Mouse (Mus musculus): Measurements from ENCODE around the gene Kmt2d.
"Not testable (repeated sequence)": the region's sequence is repeated elsewhere in the genome, so short reads cannot be mapped to it uniquely, and the experiment has no call there.

The Kmt2d gene

DNA sequence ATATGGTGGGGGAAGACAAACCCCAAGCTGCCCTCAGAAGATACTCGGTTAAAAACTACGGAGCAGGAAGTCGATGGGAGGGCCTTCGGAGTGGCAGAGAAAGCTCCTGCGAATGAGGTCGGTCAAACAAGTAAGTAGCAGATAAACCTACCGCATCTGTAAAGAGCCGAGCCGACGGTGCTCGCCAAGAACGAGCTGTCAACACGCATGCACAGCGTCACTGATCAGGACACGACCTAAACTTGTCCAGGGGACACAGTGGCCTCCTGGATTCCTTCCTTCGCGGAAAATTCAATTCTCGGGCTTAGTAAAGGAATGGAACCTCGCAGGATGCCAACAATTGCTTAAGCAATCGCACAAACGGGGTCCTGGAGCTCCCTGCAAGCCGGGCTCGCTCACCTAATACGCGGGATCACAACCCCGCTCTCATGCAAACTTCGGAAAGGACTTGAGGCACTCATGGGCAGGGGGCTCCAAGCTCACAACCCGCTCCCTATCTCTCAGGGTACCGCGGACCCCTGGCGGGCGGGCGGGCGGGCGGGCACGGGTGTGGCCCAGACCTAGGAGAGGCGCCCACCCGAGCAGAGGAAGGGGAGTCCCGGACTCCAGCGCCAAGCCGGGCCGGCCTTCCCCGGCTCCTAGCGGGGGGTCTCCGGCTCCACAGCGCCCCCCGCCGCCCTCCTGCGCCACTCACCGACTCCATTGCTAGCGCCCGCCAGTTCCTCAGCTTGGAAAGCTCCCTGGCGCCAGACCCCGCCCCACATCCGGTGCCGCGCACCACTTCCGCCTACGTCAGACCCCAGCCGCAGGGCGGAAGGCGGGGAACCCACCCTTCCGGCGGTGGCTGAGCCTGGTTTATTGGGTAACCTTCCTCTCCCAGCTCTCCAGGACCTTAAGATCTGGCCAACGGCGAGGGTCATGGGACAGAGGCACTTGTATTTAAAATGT is 40.0 kb downstream of the Kmt2d start, which contains the start of gene Prkag1:
TSS of gene Prkag1 (minus strand) at position 786 of the 948 bp plus-strand sequence.
- DNase-seq (ENCODE audit: low spot score), result peak; percentile 97

DNA sequence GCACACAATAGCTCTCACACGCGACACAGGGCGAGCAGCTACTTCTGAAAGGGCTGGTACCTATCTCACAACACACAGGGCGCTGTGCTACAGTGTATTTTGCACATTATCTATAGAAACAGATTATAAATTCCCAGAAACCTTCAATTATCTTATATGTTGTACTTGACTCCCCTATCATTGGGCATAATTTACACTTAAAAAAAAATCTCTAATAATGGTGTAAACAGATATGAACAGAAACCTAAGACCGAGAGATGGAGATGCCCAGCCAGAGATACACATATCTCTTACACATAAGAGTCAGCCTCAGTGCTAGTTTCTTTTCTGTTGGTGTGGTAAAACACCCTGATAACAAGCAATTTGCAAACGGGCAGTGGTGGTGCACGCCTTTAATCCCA is 43.4 kb downstream of the Kmt2d start:
- no peak for DNase-seq (ENCODE audit: low spot score)

GRCm38 (mm10) chr15:98823434-98823833 is 47.6 kb downstream of the Kmt2d start:
- DNase-seq (ENCODE audit: low spot score), result peak; percentile 25

DNA sequence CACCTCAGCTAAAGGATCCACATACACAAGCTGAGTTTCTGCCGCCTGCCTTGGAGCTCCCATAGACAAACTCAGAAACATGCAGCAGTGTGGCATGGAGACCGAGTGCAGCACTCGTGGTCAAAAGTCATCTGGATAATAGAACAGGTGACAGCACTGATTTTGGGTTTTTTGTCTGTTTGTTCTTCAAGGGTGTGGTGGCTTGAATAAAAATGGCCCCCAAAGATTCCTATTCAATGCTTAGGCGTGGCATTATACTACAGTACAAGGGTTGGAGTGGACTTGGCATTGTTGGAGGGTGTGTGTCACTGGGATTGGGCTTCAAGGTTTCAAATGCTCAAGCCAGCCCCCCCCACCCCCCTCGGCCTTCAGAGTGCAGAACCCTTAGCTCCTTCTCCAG is 48.9 kb downstream of the Kmt2d start:
- no peak for DNase-seq (ENCODE audit: low spot score)

DNA sequence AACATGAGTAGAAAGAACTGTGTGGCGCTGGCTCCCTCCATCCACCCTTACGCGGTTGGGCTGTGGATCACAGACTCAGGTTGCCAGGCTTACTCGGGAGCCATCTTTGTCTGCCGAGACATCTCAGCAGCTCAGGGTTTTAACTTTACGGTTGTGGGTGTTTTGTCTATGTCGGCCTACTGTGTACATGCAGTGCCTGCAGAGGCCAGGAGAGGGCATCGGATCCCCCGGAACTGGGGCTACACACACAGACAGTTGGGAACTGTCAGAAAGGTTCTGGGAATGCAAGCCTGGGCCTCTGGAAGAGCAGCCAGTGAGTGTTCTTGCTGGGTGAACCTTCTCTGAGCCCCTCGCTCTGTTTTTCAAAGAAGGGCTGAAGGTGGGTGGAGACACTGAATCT is 49.6 kb downstream of the Kmt2d start:
- no peak for DNase-seq (ENCODE audit: low spot score)

DNA sequence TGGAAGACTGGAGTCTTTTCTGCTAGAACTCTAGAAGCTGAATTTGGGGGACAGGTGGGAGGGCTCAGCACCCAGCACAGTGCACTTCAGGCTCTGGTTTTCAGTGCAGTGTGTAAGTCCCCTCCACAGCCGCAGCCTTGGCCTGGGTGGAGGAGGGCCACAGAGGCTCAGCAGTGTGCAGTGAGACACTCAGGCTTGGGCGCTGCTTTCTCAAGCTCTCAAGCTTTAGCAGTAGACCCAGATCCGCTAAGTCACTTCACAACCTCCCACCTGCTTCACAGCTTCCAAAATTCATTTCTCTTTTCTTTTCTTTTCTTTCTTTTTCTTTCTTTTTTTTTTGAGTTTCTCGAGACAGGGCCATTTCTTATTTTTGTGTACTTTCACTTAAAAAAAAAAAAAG is 50.1 kb downstream of the Kmt2d start:
- DNase-seq (ENCODE audit: low spot score), result no peak

DNA sequence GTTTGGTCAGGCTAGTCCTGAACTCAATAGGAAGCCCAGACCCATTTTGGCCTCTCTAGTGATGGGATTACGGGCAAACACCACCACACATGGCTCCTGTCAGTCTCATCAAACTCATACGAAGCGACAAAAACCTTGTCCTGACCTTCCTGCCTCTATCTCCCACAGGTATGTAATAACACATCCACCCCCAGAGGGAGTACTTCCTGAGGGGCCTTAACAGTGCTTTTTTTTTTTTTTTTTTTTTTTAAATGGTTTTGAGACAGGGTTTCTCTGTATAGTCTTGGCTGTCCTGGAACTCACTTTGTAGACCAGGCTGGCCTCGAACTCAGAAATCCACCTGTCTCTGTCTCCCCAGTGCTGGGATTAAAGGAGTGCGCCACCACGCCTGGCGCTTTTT is 52.8 kb downstream of the Kmt2d start:
- no peak for DNase-seq (ENCODE audit: low spot score)

GRCm38 (mm10) chr15:98812741-98813424 is 58.1 kb downstream of the Kmt2d start:
- DNase-seq (ENCODE audit: low spot score), result no peak

GRCm38 (mm10) chr15:98810212-98810611 is 60.8 kb downstream of the Kmt2d start:
- DNase-seq (ENCODE audit: low spot score), result not testable (repeated sequence)

DNA sequence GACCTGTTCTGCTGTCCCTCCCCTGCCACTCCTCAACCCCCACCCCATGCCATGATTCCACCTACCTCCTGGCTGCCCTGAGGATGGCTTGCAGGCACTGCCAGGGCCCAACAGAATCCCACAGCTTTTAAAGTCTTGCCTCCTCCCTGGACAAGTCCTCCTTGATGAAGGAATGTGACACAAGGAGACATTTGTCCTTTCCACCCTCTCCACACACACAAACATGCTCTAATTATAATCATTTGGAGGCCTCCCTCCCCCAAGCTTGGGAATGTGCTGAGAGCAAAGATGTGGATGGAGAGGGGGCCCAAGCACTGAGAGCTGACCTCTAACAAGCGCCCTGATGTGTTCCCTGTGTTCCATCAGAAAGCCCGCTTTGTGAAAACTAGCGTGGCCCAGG is 61.6 kb downstream of the Kmt2d start, which contains the start of gene Ddn:
TSS of gene Ddn (minus strand) at position 101 of the 400 bp plus-strand sequence.
- DNase-seq (ENCODE audit: low spot score), result no peak

DNA sequence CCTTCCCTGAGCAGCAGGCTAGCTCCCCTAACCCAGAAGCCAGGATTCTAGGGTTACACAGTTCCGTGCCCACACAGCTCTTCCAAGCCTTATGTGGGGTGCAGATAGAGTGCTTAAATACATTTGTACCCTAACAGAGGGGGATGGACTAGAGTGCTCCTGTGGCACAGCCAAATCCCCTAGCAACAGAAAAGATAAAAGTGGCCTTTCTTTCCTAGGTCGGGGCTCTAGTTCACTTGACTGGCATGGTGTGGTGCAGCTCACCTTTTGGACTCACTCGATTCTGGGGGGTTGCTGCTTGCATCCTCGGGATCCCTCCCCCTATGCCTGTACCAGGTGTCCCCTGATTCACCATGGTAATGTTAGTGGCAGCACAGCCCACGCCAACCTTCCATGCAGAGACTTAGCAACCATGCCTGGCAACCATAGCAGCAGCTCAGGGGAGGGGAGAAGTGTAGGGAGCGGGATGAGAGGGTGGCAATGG is 62.3 kb downstream of the Kmt2d start:
- DNase-seq (ENCODE audit: low spot score), result no peak

GRCm38 (mm10) chr15:98807895-98808650 is 62.9 kb downstream of the Kmt2d start:
- DNase-seq (ENCODE audit: low spot score), result no peak

GRCm38 (mm10) chr15:98806809-98807770 is 63.9 kb downstream of the Kmt2d start:
- no peak for DNase-seq (ENCODE audit: low spot score)

- DNase-seq (ENCODE audit: low spot score), result no peak
These were observed 64.8 kb downstream of the Kmt2d start for GRCm38 (mm10) chr15:98806071-98806808.

DNA sequence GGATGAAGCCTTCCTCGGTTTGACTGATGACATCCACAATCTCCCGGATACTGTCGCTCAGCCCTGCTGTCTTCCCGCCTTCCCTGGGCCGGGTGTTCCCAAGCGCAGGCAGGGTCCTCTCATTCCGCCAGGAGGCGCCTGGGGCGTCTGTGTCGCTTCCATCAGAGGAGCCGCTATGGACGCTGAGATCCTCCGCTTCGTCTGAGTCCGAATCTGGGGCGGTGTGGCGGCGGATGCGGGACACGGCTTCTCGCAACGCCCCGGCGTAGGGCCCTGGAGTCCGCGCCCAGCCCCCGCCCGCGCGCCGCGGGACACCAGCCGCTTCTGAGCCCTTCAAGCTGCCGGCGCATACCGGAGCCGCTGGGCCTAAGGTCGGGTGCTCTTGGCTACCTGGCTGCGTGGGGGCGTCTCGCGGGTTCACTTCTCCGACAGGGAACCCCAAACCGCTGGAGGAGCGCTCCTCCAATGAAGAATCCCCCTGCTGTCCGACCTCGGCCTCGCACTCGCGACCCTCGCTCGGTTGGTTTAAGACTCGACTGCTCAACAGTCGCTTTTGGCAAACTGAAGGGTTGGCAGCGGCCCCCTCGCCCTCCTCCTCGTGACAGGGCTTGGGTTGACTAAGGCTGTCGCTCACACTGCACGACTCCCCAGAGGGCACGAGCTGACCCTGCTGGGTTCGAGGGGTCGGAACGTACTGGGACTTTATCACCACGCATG is 65.5 kb downstream of the Kmt2d start:
- no peak for DNase-seq (ENCODE audit: low spot score)

GRCm38 (mm10) chr15:98804054-98804453 is 67.0 kb downstream of the Kmt2d start:
- peak; percentile 68 for DNase-seq (ENCODE audit: low spot score)

DNA sequence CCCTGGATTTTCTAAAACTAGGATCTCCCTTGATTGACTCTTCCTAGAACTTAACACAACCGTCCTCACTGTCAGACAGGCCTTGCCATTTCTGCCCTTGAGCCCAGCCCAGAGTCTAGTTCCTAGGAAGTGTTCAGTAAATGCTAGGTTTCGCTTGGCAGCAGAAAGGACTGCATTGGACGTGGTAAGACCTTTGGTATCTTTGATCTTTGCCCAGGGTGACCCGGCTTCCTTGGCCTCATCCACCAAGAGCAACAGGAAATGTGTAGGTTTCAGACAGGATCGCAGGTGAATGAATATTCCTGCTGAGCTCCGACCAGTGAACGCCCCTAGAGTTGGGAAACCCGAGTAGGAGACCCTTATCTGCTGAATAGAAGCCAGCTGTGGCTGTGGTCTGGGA is 68.1 kb downstream of the Kmt2d start:
- no peak for DNase-seq (ENCODE audit: low spot score)

- DNase-seq (ENCODE audit: low spot score), result peak; percentile 88
These were observed 71.6 kb downstream of the Kmt2d start for GRCm38 (mm10) chr15:98799396-98799795.

GRCm38 (mm10) chr15:98798903-98799302 is 72.1 kb downstream of the Kmt2d start:
- DNase-seq (ENCODE audit: low spot score), result no peak

All from adipocyte (in vitro differentiated cells).